In genomic region chr19:44698382-44699256, GRCm38 (mm10) we compare ENCODE assay signal across 19 mouse cellular contexts. TPM values are rescaled to one million over a fixed set of nuclear protein-coding genes. Genes with fewer than 3 reads are reported as not detected.
DNase-seq lines count a peak whose midpoint lies in the region; ATAC-seq lines count a peak whose summit lies in the region.
"Had no signal": no experiment of that assay in that cellular context is flagged by ENCODE, and none has a peak within 500 bp of the region (broad histone marks: within the 10 kb centered on the region; RNA-seq: fewer than 3 reads in every experiment).

No protein-coding gene starts in this region.

- DNase-seq in forebrain, embryonic 11.5 days (ENCODE audit: low spot score) = no peak
- peak; percentile 49 for DNase-seq in MN1 (ENCODE audit: low spot score)
- DNase-seq in midbrain, embryonic 14.5 days = peak; percentile 73
- DNase-seq in limb, embryonic 10.5 days (ENCODE audit: low spot score) = no peak
- no peak for DNase-seq in lung, postnatal 36 days
- DNase-seq in adrenal gland, postnatal 10 days = no peak
- DNase-seq: cerebellum, adult 2 months; heart, adult 11 months; kidney, postnatal 10 days; layer of hippocampus, adult 9-11 months; lung, adult 18-20 months; thymus, adult 2 months had no signal

- no peak for ATAC-seq in forebrain, embryonic 13.5 days
- ATAC-seq in forebrain, embryonic 11.5 days (replicated peaks; ENCODE audit: low FRiP score) = no peak
- ATAC-seq in hindbrain, embryonic 13.5 days (ENCODE audit: low FRiP score) = peak; percentile 37; the same call in 1 of the 2 replicates
- peak; percentile 20; the same call in 1 of the 2 replicates for ATAC-seq in midbrain, embryonic 14.5 days (ENCODE audit: low FRiP score, low TSS enrichment)
- ATAC-seq: inflammation-experienced regulatory T-cells, adult 6 months had no signal

- WGBS in forebrain, embryonic 13.5 days = 22% methylated on average over 21 of the region's 21 CpGs
- WGBS in forebrain, embryonic 11.5 days = 29% methylated on average over 21 of the region's 21 CpGs
- 15% methylated on average over 21 of the region's 21 CpGs for WGBS in hindbrain, embryonic 13.5 days
- WGBS in midbrain, embryonic 14.5 days = 9% methylated on average over 21 of the region's 21 CpGs
- WGBS in limb, embryonic 10.5 days = 13% methylated on average over 21 of the region's 21 CpGs

- H3K9me3 ChIP-seq in forebrain, embryonic 13.5 days (replicated peaks) = no peaks in the 10 kb centered on the region
- no peaks in the 10 kb centered on the region for H3K9me3 ChIP-seq in forebrain, embryonic 11.5 days (ENCODE audit: control insufficient read depth, low read length)
- no peaks in the 10 kb centered on the region for H3K9me3 ChIP-seq in hindbrain, embryonic 13.5 days
- H3K9me3 ChIP-seq in midbrain, embryonic 14.5 days (ENCODE audit: control insufficient read depth, low read length) = no peaks in the 10 kb centered on the region
- H3K9me3 ChIP-seq in limb, embryonic 10.5 days (replicated peaks) = no peaks in the 10 kb centered on the region
- H3K9me3 ChIP-seq: limb, embryonic 15.5 days had no signal

- peak overlapping the region; percentile 4; the same call in 1 of the 2 replicates for H3K4me2 ChIP-seq in forebrain, embryonic 13.5 days
- H3K4me2 ChIP-seq in forebrain, embryonic 11.5 days (ENCODE audit: low read depth, low read length, severe bottlenecking) = no peak overlapping the region
- H3K4me2 ChIP-seq in hindbrain, embryonic 13.5 days = peak overlapping the region; percentile 27
- H3K4me2 ChIP-seq in midbrain, embryonic 14.5 days (ENCODE audit: low read length) = peak overlapping the region; percentile 34
- H3K4me2 ChIP-seq: limb, embryonic 15.5 days had no signal

- no peak overlapping the region for H3K4me3 ChIP-seq in forebrain, embryonic 13.5 days
- H3K4me3 ChIP-seq in forebrain, embryonic 11.5 days (ENCODE audit: low read depth, low read length) = no peak overlapping the region
- H3K4me3 ChIP-seq in hindbrain, embryonic 13.5 days = no peak overlapping the region
- no peak overlapping the region for H3K4me3 ChIP-seq in midbrain, embryonic 14.5 days (replicated peaks; ENCODE audit: low read depth, low read length)
- no peak overlapping the region for H3K4me3 ChIP-seq in limb, embryonic 10.5 days
- H3K4me3 ChIP-seq: limb, embryonic 15.5 days; myocyte had no signal

- H3K36me3 ChIP-seq in forebrain, embryonic 13.5 days (ENCODE audit: poor library complexity, severe bottlenecking) = no peaks in the 10 kb centered on the region
- H3K36me3 ChIP-seq in forebrain, embryonic 11.5 days (ENCODE audit: control insufficient read depth, insufficient read depth, low read length) = no peaks in the 10 kb centered on the region
- no peaks in the 10 kb centered on the region for H3K36me3 ChIP-seq in hindbrain, embryonic 13.5 days
- H3K36me3 ChIP-seq in midbrain, embryonic 14.5 days (ENCODE audit: control insufficient read depth, insufficient read depth, low read length) = no peaks in the 10 kb centered on the region
- no peaks in the 10 kb centered on the region for H3K36me3 ChIP-seq in limb, embryonic 10.5 days
- H3K36me3 ChIP-seq: limb, embryonic 15.5 days had no signal

- peaks cover 86% of the 10 kb centered on the region for H3K27me3 ChIP-seq in forebrain, embryonic 13.5 days
- H3K27me3 ChIP-seq in forebrain, embryonic 11.5 days (ENCODE audit: control insufficient read depth, insufficient read depth, low read length) = peaks cover 35% of the 10 kb centered on the region
- peaks cover 89% of the 10 kb centered on the region for H3K27me3 ChIP-seq in hindbrain, embryonic 13.5 days
- H3K27me3 ChIP-seq in midbrain, embryonic 14.5 days (ENCODE audit: control insufficient read depth, insufficient read depth, low read length) = peaks cover 15% of the 10 kb centered on the region; the same call in 1 of the 2 replicates
- peaks cover 93% of the 10 kb centered on the region for H3K27me3 ChIP-seq in limb, embryonic 10.5 days (ENCODE audit: low read depth, poor library complexity, severe bottlenecking)

- no peak overlapping the region for H3K9ac ChIP-seq in forebrain, embryonic 13.5 days
- H3K9ac ChIP-seq in forebrain, embryonic 11.5 days (ENCODE audit: low read length) = no peak overlapping the region
- peak overlapping the region; percentile 35; the same call in 1 of the 2 replicates for H3K9ac ChIP-seq in hindbrain, embryonic 13.5 days
- H3K9ac ChIP-seq in midbrain, embryonic 14.5 days (replicated peaks; ENCODE audit: low read length) = no peak overlapping the region
- H3K9ac ChIP-seq: limb, embryonic 15.5 days had no signal

- no peak overlapping the region for H3K27ac ChIP-seq in forebrain, embryonic 13.5 days
- no peak overlapping the region for H3K27ac ChIP-seq in forebrain, embryonic 11.5 days (ENCODE audit: low read depth, low read length)
- H3K27ac ChIP-seq in hindbrain, embryonic 13.5 days = peak overlapping the region; percentile 81
- no peak overlapping the region for H3K27ac ChIP-seq in midbrain, embryonic 14.5 days (replicated peaks; ENCODE audit: low read depth, low read length)
- no peak overlapping the region for H3K27ac ChIP-seq in limb, embryonic 10.5 days
- H3K27ac ChIP-seq: limb, embryonic 15.5 days had no signal

- peaks cover 21% of the 10 kb centered on the region for H3K4me1 ChIP-seq in forebrain, embryonic 13.5 days
- H3K4me1 ChIP-seq in forebrain, embryonic 11.5 days (replicated peaks; ENCODE audit: control insufficient read depth, insufficient read depth, low read length) = peaks cover 5% of the 10 kb centered on the region; the same call in 1 of the 2 replicates
- peaks cover 50% of the 10 kb centered on the region for H3K4me1 ChIP-seq in hindbrain, embryonic 13.5 days (replicated peaks)
- peaks cover 24% of the 10 kb centered on the region for H3K4me1 ChIP-seq in midbrain, embryonic 14.5 days (ENCODE audit: control insufficient read depth, insufficient read depth, low read length)
- H3K4me1 ChIP-seq in limb, embryonic 10.5 days = peaks cover 28% of the 10 kb centered on the region

RNA-seq across cellular contexts. Expression of gene Pax2, which starts 57.2 kb away (rescaled TPM):
- polyA plus RNA-seq in forebrain, embryonic 13.5 days (2015; fragmentation: Nextera tagmentation; extraction: Ambion mirVana) = 0.05 TPM in 1 of 2 replicates, not detected in the other
- polyA plus RNA-seq in forebrain, embryonic 11.5 days (2014; fragmentation: Nextera tagmentation; extraction: Ambion mirVana) = 0.20 and 0.39 TPM in 2 replicates
- polyA plus RNA-seq in hindbrain, embryonic 13.5 days (2015; fragmentation: Nextera tagmentation; extraction: Ambion mirVana) = 17.1 and 17.2 TPM in 2 replicates
- 1.7 and 1.9 TPM in 2 replicates for polyA plus RNA-seq in midbrain, embryonic 14.5 days (2014; fragmentation: Nextera tagmentation; extraction: Ambion mirVana)
- polyA plus RNA-seq in limb, embryonic 10.5 days (2016; fragmentation: Nextera tagmentation; extraction: Ambion mirVana) = 0.05 and 0.20 TPM in 2 replicates
- not detected for total RNA-seq in adrenal gland, postnatal 10 days (2021)
- total RNA-seq: adrenal gland, adult 18-20 months had no signal
- polyA plus RNA-seq: heart, postnatal 0 days; inflammation-experienced regulatory T-cells, adult 6 months; limb, embryonic 15.5 days; myocyte had no signal

Comparison
In these comparisons a context has a peak if more than half of its experiments do, and no peak if none do; other contexts are left out.
1. ATAC-seq: peak in hindbrain, embryonic 13.5 days (single experiment) and midbrain, embryonic 14.5 days (single experiment); none in forebrain, embryonic 13.5 days (single experiment) and forebrain, embryonic 11.5 days (single experiment).
2. DNase-seq: peak in MN1 (single experiment) and midbrain, embryonic 14.5 days (single experiment); none in forebrain, embryonic 11.5 days (single experiment), limb, embryonic 10.5 days (single experiment), lung, postnatal 36 days (single experiment) and adrenal gland, postnatal 10 days (single experiment).